Mouse (Mus musculus) embryo, embryonic 11.5 days (tissue): ENCODE data around the gene Traf3ip2.

Experiments used
- DNase-seq: peaks from one replicate; pipeline ENCODE4 v3.0.0-alpha.2; 2012; ENCODE audit warnings: low read depth, low spot score

The Traf3ip2 gene

DNA sequence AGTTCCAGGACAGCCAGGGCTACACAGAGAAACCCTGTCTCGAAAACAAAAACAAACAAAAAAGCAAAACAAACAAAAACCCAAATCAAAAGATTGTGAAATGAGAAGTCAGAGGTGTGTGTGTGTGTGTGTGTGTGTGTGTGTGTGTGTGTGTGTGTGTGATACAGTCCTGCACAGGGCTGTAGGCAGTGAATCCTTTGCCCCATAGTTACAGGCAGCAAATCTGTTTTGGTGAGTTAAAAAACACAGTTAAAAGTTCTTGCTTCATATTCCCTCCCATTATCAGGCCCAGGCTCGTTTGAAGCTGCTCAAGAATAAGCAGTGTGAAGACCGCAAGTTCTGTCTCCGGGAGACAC is at the start of gene Traf3ip2:
Gene Traf3ip2 (plus strand): TSS at position 302 of the 356 bp plus-strand sequence.
- no peak for DNase-seq

DNA sequence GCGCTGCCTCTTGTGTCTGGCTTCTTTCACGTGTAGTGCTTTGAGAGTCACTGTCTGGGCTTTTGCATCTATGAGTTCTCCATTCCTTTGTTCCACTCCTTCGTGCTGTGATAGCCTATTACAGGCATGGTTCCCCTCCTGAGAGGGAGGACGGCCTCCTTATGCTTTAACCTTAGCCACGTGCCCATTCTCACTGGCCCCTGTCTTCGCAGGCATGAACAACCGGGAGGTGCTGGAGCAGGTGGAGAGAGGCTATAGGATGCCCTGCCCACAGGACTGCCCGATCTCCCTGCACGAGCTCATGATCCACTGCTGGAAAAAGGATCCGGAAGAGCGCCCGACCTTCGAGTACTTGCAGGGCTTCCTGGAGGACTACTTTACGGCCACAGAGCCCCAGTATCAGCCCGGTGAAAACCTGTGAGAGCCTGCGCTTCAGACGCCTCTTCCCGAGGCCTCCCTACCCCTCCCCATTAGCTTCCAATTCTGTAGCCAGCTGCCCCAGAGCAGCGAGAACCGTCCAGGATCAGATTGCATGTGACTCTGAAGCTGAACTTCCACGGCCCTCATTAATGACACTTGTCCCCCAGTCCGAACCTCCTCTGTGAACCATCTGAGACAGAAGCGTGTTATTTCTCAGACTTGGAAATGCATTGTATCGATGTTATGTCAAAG is 49.0 kb upstream of the Traf3ip2 start:
- DNase-seq = no peak

DNA sequence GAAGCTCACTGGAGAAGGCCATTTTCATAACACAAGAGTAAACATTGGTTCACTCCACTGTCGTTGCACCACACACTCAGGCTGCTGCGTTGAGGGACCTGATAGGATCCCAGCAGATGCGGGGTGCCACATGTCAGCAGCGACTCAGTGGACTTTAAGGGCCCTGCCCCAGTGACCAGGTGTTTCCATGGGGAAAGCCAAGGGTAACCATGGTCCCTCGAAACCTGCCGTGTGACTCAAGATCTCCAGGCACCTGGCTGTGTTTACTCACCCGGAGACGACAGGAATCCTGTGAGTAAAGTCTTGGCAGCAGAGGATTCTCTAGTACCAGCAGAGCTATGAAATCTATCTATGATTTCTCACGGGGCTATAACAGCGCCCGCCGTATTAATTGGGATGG is 45.8 kb upstream of the Traf3ip2 start:
- DNase-seq = no peak

DNA sequence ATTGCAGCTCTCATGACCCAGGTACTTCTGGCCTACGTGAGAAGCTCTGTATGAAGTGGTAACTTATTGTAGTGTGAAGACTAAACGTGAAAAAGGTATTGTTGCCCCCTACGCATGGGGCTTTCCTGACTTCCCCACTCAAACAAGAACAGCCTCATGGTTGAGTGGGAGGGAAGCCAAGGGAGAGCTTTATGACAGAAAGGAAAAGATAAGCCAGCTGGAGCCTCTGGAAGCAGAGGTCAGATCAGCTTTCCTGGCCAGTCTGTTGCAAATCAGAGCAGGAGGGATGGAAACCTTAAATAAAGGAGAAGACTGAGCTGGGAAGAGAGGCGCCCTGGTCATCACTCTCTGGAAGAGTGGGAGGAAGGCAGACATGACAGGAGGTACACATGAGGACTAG is 43.7 kb upstream of the Traf3ip2 start:
- no peak for DNase-seq

DNA sequence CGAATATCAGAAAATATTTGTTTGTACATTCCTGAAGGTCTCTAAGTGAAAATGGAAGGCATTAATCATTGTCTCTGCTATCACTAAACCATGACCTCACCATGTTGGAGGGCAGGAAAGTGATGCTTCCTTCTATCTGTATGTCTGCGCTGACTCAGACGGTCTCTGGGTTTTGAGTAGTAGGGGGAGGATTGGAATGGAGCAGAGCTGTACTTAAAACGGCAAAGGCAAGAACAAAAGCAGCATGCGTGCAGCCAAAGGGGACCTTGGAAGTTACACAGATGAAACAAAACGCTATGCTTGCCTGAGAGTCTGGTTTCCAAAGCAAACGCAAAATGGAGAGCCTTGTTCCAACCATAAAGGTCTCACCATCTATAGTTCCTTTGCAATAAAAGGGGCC is 41.7 kb upstream of the Traf3ip2 start:
- no peak for DNase-seq

DNA sequence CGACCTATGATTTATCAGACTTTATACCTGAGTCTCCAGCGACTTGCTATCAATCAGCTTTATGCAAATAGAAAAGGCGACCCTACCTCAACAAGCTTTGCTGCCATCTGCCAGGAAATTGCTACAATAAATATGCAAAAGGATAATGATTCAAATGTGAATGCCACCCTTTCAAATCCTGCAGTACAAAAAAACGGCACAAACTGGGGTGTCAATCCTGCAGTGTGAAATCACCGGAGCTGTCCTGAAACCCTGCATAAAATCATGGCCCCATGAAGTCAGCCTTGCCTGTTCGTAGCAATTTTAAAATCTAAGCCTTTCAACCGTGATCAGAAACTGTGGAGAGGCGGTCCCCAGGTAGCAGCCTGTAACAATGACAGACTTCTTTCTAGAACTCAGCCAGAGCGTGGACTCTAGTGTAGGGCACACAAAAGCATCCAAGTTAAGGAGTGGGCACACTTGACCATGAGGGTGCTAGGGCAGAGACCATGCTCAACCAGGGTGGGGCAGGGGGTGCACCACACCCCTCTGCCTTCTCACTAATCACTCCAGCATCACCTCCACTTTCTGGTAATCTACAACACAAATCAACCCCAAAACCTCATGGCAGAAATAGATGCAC is 40.6 kb upstream of the Traf3ip2 start:
- no peak for DNase-seq

DNA sequence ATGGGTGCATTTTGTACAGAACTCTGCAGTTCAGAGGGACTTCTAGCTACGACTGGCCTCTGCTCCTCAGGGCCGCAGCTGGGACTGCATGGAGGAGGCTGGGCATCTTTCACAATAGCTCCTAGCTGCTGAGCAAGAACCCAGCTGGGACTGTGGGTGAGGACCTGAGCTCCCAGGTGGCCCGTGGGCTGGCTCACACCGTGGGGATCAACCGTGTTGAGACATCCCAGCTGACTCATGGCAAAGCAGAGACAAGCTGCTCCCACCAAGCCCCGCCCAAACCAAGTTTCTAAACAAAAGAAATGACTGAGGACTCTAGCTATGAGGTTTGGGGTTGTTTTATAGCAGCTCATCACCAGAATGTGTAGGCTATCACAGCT is 40.1 kb upstream of the Traf3ip2 start:
- DNase-seq = no peak

DNA sequence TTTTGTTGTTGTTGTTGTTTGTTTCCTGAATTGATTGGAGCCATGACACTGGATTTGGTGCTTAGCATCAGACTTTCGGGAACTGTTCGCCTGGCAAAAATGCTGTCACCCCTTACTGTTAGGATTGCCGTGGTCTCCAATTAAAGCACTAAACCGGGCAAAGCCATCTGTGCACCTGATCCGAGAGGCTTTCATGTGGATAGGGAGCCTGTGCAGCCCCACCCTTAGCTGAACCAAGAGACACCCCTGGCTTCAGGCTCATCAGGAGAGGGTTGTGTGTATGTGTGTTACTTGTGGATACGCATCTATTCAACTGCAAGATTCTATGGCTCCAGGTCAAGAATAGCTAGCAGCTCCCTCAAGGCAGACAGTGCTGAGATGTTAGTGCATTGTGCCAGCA is 36.3 kb upstream of the Traf3ip2 start:
- DNase-seq = no peak

DNA sequence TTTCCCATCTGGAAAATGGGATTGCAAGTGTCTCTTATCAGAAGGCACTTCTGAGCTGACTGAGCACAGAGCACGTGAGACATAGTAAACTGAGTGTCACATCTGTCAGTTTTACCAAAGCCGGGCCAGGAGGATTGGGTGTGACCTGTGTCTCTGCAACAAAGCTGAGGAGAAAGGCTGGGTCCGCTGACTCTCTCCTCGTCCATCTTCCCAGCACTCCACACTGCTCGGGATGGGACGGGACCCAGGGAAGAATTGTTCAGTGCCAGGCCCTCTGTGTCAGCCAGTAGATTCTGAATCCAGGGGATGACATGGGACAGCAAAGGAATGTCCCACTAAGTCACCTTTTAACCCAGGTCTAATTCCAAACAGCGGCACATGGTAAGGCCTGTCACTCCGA is 32.3 kb upstream of the Traf3ip2 start:
- DNase-seq = no peak

DNA sequence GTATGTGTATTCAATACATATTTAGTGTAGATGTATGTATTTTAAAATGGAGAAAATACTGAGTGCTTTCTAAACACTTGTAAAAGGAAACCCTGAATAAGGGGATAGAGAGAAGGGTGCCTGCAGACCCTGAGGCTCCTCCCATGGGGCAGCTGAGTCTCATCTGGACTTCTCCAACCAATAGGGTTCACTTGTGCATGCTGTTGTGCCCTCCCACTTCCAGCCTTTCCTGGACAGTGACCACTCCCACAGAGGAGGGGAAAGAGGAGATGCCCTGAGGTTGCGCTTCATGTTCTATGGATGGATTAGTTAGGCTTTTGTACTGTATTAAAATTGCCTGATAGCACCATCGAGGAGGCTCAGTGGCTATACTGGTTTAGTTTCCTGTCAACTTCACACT is 30.3 kb upstream of the Traf3ip2 start:
- no peak for DNase-seq

DNA sequence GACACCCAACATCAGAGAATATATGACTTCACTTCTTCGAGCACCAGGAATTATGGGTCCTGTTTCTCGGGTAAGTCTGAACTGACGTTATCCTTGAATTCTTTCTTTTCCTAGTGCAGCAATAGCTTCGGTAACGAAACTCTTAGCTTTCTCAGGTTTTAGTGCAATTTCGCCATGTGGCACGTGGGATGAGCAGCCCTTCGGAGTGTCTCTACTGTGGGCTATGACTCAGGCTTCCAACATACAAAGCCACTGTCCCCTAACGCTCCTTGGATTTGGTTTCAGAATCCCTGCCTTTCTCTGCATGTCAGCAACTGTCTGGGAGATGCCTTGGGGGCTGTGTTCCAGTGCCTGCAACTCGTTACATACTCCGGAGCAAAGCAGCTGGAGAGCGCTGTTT is 29.0 kb upstream of the Traf3ip2 start:
- DNase-seq = no peak

DNA sequence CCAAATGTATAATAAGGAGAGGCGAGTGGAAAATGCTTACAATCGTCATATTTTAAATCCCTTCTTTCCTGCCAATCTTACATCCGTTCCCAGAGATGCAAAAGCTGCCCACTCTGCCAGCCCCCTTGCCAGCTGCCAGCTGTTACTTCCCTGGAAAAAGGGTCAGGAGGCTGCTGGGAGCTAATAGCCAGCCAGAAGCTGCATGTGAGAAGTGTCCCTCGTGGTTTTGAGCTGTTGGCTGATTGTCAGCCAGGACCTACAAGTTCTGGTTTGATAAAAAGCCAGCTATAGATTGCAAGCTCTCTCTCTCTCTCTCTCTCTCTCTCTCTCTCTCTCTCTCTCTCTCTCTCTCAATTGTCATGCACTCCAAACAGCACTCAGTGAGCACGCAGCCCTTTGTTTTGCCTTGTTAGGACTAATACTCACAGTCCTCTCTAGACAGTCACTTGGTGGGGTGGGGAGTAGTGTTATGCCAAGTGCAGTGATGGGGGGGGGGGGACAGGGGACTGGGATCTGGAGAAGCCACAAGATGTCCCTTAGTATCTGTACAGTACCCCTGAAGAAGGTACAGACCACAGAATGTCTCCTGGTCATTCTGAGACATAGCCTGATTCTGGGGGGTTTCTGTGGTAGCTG is 25.3 kb upstream of the Traf3ip2 start:
- DNase-seq = no peak

DNA sequence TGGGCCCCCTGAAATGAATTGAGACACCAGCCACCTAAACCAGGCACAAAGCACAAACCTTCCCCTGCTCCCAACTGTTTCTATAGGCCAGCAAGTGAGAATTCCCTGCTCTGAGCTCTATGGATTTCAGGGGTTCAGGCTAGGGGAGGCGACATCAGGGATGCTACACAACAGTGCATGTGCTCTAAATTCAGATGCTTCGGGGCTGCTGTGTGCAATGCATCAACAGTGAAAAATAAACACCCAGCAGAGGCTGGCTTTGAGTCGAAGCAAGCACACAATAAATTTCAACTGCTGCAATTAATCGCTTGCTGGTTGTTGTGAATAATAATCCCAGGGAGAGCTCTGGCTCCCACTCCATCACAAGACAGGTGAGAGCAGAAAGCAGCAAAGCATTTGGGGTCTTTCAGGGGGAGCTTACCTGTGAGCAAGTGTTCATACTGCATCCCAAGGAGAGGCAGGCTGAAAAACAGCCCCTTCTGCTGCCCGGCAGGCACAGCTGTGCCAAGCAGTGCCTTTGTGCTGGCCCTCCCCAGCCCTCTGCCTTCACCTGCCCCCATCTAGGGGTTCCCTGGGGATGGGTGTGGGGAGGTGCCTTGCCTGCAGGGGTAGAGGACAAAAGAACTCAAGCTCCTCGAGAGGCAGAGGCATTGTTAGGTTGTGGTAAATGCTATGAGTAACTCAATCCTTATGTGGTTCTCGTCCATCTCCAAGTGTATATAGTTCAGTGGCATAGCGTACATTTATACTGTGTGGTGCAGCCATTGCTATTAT is 24.6 kb upstream of the Traf3ip2 start:
- no peak for DNase-seq

DNA sequence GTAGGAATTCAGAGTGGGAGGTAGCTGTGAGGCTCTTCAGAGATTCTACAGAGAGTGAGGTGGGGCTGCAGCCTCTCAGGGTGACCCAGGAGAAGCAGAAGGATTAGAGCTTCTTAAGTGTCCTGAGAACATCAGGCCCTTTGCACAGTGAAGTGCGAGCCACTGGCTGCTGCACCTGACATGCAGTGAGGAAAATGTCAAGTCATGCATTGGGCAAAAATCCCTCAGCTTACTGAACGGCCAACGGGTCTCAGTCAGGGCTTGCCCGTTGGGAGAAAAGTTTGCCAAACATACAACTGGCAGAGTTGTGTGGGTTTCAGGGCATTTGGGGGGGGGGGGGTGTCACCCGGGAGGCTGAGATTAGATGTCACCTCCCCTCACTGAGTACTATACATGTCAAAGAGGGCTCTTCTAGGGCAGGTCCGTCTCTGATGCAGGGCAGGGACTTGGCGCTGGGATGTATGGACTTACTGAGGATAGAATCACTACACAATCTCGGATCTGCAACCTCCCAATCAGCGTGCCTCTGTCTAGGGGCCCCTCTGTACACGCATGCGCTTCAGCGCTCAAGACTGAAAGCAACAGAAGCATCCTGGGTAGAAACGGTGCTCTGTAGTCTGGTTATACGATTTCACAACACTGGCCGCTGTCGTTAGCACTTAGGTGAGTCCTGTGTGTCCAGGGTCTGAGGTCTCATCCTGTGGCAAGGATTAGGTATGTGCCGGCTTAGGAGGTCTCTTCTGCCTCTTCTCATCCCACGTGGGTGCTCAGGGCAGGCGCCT is 22.8 kb upstream of the Traf3ip2 start:
- no peak for DNase-seq

DNA sequence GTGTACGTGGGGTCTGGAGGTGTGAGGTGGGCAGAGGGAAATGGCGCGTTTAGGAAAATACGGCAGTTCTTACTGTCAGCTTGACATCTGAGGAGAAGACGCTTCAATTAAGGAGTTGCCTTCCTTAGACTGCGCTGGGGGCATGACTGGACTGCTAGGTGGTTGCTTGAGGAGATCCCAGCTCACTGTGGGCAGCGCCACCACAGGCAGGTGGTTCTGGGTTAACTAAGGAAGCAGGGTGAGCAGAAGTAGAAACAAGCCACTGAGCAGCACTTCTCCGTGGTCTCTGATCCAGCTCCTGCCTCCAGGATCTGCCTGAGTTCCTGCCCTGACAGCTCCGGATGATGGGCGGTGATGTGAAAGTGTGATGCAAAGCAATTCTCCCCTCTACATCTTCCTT is 22.1 kb upstream of the Traf3ip2 start:
- DNase-seq = no peak

DNA sequence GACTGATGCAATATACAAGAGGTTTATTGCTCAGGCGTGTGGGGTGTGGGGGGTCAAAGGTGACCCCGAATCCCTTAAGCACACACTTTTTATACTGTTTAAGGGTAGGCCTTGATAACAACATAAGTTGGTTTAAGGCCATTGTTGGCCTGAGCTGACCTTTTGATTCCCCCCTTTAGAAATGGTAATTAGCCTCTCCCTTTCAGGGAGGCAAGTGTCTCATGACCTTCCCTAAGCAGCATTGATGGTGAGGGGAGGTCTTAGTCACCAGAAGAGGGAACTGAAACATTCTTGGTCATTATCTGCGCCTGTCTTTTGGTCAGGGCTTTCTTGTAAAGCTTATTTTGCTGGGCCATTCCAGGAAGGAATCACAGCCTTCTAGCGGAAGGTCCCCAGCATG is 20.2 kb upstream of the Traf3ip2 start:
- no peak for DNase-seq

DNA sequence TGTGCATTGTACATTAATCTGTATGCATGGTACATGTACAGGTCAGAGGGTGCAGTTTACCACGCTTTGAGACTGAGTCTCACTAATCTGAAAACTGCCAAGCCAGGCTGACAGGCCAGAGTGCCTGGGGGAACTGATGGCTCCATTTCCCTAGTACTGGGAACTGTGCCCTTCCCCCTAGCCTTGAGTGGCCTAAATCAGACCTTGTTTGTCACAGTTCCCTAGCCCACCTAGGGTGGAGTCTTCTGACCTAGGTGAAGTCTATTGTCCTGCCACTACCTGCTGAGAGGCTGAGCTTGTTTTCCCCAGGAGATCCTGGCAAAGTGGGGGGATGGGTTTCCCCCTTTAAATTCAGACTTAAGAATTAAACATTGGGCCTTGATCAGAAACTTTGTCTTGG is 18.0 kb upstream of the Traf3ip2 start:
- DNase-seq = no peak

DNA sequence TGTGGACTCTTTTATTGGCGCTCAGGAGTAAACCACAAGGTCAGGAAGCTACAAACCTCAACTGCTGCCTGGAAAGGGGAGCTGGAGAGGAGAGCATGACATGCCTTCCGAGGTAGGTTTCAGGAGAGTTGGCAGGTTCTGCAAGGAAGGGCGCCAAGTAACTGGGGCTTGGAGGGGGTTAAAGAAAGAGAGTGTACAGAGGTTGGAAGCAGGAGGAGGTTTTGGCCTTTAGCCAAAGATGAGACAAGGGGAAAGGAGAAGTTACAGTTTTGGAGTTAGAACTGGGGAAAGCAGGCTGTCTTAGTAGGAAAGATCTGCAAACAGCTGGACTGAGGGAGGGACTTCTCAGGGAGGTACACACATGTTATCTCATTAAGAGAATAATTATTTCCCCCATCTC is 16.9 kb upstream of the Traf3ip2 start:
- no peak for DNase-seq

DNA sequence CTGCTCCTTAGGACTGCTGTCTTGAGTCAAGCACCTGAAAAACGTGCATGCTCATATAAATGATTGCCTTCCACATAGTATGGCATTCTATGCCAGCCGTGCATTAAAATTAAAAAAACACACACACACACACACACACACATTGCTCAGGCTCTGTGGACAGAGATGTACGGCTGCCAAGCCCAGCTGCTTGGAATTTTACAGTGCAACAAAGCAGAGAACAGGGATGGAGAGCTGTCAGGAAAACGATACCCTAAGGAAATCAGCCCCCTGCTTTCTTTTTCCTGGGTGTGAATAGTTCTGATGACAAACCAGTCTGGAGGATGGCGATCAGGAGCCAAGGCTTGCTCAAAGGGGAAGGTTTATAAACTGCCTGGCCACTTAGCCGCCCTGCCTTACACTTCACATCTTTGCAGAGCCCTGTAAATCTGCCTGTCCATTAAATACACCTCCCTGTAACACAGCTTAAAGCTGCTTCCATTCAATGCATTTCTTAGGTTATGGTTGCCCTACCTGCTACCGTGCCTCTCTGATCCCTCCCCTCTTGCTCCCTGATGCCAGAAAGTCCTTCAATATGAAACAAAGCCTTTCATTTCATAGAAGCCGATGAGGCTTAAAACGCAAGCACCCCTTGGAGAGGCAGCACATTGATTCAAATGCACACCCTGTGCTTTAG is 15.5 kb upstream of the Traf3ip2 start:
- no peak for DNase-seq

DNA sequence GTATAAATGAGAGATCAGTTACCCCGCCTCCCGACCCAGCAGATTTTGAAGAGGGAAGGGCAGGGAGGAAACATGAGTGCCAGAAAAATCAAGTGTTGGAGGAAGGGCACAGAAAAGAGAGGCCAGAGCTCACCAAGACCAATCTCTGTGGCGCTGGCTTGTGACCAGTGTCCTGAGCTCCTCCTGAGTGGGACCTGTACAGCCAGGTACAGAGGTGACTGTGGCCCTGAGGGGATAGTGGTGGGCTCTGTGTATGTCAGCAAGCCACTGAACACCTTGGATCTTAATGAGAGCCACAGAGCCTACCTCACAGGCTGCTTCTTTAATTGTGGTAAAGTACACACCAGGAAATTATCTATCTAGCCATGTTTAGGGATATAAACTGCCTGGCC is 14.9 kb upstream of the Traf3ip2 start:
- no peak for DNase-seq

DNA sequence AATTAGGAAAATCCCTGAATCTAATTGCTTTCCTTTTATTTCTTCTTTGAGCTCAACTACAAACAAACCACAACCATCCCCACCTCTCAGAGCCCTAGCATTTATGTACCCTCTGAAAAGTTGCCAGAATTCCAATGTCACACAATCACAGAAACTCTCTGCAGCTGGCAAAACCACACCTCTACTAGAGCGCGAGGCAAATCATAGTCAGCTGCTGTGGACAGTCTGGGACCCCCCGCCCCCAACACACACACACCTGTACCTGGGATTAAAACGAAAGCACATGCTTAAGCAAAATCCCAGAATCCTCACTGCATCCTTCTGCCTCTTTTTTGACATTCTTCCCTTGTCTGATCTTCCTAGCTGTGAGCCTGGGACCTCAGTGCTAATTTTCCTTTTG is 13.1 kb upstream of the Traf3ip2 start:
- DNase-seq = no peak
